Mouse (Mus musculus): Measurements from ENCODE around the gene Capn5. TPM values are rescaled to one million over a fixed set of nuclear protein-coding genes. Genes with fewer than 3 reads are reported as not detected.

Gene Capn5
- 12.3 and 12.7 TPM in 2 replicates for polyA plus RNA-seq (2016; fragmentation: Nextera tagmentation; extraction: Ambion mirVana)

DNA sequence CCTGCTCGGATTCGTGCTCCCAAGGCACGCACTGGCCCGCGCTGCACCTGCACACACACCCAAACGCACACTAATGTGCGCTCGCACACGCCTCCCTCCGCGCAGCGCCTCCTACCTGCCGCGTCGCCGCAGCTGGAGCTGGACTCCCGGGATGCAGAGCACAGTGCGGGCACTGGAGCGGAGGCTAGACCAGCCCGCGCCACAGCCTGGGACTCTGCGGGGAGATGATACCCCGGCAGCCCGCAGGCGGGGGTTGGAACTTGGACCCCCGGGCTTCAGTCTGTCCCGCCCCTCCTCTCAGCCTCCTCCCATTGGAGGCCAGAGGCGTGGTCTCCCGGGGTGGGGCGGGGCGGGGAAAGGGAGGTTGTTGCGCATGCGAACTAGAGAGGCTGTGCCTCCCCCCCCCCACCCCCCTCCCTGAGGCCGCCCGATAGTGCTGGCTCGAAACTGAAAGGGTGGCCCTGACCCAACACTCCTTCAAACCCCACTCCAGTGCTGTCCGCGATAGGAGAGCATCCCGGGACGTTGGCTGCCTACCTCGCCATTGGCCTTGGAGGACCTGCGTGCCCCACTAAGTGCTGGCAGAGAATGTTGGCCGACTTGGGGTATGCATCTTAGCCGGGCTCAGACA, at the start of gene Capn5:
Gene Capn5, minus strand, starts transcription at position 346 of the 631 bp plus-strand sequence.
- Histone ChIP-seq H3K4me3 (peak within 1 kb of the TSS; percentile 77), H3K27me3 (peaks cover 37% of the 10 kb centered on the region), H3K27ac (no peak within 1 kb of the TSS), H3K36me3 (no peaks in the 10 kb centered on the region), H3K4me2 (replicated peaks) (peak within 1 kb of the TSS; percentile 77), H3K9me3 (replicated peaks) (no peaks in the 10 kb centered on the region), H3K4me1 (peaks cover 24% of the 10 kb centered on the region), H3K9ac (peak within 1 kb of the TSS; percentile 69)
- WGBS: 1% methylated on average over 43 of the region's 44 CpGs
- ATAC-seq (ENCODE audit: low FRiP score): peak; percentile 85

DNA sequence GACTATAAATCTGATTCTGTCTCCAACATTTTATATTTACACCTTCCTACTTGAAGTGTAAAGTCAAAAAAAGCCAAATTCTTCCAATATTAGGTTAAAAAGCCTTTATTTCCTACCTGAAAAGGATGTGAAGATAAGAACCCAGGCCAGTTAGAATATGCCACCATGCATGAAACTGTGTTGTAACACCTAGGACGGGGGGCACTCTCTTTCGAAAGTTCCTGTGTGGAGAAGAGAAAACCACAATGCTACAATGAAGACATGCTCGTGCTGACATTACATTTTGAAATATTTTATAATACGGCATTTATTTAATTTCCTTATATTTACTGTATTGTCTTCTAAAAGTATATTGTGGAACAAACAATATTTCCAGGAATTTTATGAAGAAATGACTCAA, 45.7 kb upstream of the Capn5 start:
- no peak overlapping the region for H3K4me3 ChIP-seq
- H3K9me3 ChIP-seq (replicated peaks): no peaks in the 10 kb centered on the region
- H3K9ac ChIP-seq: no peak overlapping the region
- no peaks in the 10 kb centered on the region for H3K36me3 ChIP-seq
- H3K27ac ChIP-seq: no peak overlapping the region
- ATAC-seq (ENCODE audit: low FRiP score): no peak
- 89% methylated on average over 4 of the region's 4 CpGs for WGBS
- no peaks in the 10 kb centered on the region for H3K4me1 ChIP-seq
- no peaks in the 10 kb centered on the region for H3K27me3 ChIP-seq
- no peak overlapping the region for H3K4me2 ChIP-seq (replicated peaks)

DNA sequence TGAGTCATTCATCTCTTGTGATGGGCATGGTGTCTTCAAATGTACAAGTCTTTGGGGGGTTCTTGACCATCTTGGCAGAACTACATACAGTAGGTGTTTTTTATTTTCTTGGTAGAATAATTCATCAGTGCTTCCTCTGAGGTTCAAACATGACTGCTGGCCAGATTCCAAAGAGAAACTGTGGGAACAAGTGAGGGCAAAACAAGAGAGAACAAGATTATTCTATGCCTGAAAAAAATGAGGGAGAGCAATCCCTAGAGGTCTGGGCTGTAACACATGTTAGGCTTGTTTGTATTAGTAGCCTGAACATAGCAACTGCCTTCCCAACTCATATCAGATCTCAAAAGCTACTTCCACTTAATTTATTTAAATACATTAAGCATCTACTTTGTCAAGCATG, 38.6 kb upstream of the Capn5 start:
- no peaks in the 10 kb centered on the region for H3K9me3 ChIP-seq (replicated peaks)
- H3K4me1 ChIP-seq: no peaks in the 10 kb centered on the region
- ATAC-seq (ENCODE audit: low FRiP score): no peak
- no peak overlapping the region for H3K4me3 ChIP-seq
- H3K36me3 ChIP-seq: no peaks in the 10 kb centered on the region
- no peak overlapping the region for H3K27ac ChIP-seq
- H3K27me3 ChIP-seq: no peaks in the 10 kb centered on the region
- H3K9ac ChIP-seq: no peak overlapping the region
- H3K4me2 ChIP-seq (replicated peaks): no peak overlapping the region

DNA sequence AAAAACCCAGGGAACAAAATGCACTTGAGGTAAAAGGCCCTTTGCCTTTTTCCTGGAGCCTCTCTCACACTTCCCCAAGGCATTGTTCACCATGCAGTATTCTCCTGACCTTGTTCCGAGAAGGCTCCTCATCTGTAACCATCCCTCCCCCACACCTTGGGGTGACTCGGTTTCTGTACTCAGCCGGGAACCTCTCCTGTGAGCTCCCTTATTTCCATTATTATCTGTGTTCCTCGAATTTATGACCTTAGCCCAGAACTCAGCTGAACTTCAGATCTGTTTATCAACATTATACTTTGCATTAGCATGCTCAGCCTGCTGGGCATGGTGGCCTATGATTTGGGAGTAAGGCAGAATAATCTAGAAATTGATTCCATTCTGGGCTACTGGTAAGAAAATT, 24.9 kb upstream of the Capn5 start:
- no peaks in the 10 kb centered on the region for H3K4me1 ChIP-seq
- no peaks in the 10 kb centered on the region for H3K36me3 ChIP-seq
- H3K27me3 ChIP-seq: no peaks in the 10 kb centered on the region; the same call in 1 of the 2 replicates
- no peak overlapping the region for H3K27ac ChIP-seq
- H3K4me2 ChIP-seq (replicated peaks): no peak overlapping the region
- H3K9me3 ChIP-seq (replicated peaks): no peaks in the 10 kb centered on the region
- 77% methylated on average over 4 of the region's 4 CpGs for WGBS
- no peak overlapping the region for H3K9ac ChIP-seq
- H3K4me3 ChIP-seq: no peak overlapping the region
- ATAC-seq (ENCODE audit: low FRiP score): no peak

DNA sequence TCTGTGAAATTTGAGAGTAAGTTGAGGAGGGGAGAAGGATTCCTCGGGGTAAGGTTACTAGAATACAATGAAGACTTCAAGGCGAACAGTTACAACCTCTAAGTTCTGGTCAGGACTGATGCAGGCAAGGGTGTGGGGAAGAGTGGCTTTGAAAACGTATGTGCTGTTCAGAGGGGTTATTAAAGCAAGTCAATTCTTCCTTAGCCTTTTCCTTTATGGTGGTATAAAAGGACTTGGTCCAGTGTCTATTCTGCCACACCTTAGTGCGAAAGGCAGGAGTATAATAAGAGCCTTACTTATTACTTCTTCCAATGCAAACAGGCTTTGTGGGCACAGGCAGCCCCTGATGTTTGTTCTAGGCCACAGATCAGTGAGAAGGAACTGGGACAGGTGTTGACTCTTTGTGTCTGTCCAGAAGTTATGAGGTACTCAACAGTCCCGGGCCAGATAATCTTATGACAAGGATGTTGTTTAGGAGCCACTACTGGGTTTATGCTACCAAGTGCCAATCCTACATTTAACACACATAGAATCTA, 23.5 kb upstream of the Capn5 start:
- Histone ChIP-seq H3K9ac (no peak overlapping the region), H3K4me3 (no peak overlapping the region), H3K4me1 (no peaks in the 10 kb centered on the region), H3K4me2 (replicated peaks) (no peak overlapping the region), H3K27ac (no peak overlapping the region), H3K36me3 (no peaks in the 10 kb centered on the region), H3K27me3 (peaks cover 6% of the 10 kb centered on the region), H3K9me3 (replicated peaks) (no peaks in the 10 kb centered on the region)
- WGBS: 82% methylated on average over 5 of the region's 5 CpGs
- ATAC-seq (ENCODE audit: low FRiP score): no peak

DNA sequence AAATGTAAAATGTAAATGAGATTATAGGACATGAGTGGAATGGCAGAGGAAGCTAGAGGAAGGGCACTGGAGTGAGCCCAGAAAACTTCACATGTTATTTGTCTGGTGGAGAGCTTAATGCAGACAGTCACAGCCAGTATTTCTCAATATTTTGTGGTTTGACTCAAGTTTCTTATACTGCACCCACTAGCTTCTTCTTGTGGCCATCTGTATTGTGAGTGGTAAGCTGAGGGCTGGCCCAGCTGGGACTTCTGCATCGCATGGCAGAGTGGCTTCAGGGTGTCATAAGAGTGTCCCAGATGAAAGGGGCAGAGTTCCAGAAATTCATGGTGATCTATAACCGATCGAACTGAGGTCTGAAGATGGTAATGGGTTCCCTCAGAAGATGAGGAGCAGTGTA, 22.3 kb upstream of the Capn5 start:
- Histone ChIP-seq H3K4me2 (replicated peaks) (no peak overlapping the region), H3K36me3 (no peaks in the 10 kb centered on the region), H3K4me3 (no peak overlapping the region), H3K27ac (no peak overlapping the region), H3K4me1 (no peaks in the 10 kb centered on the region), H3K27me3 (peaks cover 17% of the 10 kb centered on the region), H3K9me3 (replicated peaks) (no peaks in the 10 kb centered on the region), H3K9ac (no peak overlapping the region)
- WGBS: 89% methylated on average over 3 of the region's 3 CpGs
- ATAC-seq (ENCODE audit: low FRiP score): no peak

DNA sequence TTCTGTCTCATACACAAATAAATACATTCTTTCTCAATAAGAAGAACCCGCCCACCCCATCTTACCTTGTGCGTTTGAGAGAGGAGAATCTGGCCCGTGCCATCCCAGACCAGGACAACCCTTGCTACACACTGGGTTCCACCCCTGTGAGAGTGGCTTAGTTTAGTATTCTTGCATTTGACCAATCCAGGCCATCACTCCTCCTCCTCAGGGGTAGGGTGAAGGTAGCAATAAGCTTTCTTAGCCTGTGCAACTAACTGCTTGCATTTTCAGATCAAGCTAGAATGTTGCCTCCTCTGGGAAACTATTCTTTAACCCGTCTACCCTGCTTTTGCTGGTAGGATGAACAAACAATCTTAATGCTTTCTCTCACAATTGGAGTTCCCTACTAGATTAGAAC, 21.3 kb upstream of the Capn5 start, which contains the start of gene B3gnt6:
Gene B3gnt6, minus strand, starts transcription at position 101 of the 400 bp plus-strand sequence.
- Histone ChIP-seq H3K9ac (no peak within 1 kb of the TSS), H3K4me1 (peaks cover 2% of the 10 kb centered on the region), H3K27me3 (peaks cover 28% of the 10 kb centered on the region), H3K36me3 (no peaks in the 10 kb centered on the region), H3K9me3 (replicated peaks) (no peaks in the 10 kb centered on the region), H3K4me2 (replicated peaks) (no peak within 1 kb of the TSS), H3K27ac (no peak within 1 kb of the TSS), H3K4me3 (no peak within 1 kb of the TSS)
- ATAC-seq (ENCODE audit: low FRiP score): no peak
- WGBS: 89% methylated on average over 4 of the region's 4 CpGs

DNA sequence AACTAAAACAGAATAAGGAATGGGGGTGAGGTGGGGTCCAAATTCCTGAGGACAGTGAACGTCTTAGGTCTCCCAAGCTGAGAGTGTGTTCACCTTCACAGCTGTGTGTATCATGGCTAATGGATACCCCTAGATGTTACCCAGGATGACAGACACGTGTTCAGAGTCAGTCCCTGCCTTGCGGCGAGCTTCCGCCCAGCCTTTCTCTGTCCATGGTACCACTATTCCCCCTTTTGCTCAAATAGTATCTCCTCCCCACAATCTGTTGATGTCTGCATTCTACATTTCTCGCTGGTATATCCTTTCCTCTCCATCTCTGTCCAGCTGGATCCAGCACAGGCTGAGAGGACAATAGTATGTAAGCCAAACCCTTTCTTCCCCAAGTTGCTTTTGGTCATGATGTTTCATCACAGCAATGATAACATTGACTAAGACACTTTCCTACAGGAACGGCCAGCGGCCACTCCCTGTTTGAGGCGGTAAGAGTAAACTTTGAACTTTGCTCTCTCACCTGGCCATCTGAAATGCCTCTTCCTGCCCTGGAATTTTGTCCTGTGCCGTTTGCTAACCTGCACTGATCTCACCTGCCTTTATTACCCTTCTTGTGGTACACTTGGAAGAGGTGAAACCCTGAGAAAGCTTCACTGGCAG, 17.2 kb upstream of the Capn5 start:
- no peaks in the 10 kb centered on the region for H3K36me3 ChIP-seq
- peaks cover 62% of the 10 kb centered on the region for H3K27me3 ChIP-seq
- no peaks in the 10 kb centered on the region for H3K9me3 ChIP-seq (replicated peaks)
- no peak for ATAC-seq (ENCODE audit: low FRiP score)
- H3K4me1 ChIP-seq: peaks cover 16% of the 10 kb centered on the region
- H3K27ac ChIP-seq: no peak overlapping the region
- H3K4me2 ChIP-seq (replicated peaks): no peak overlapping the region
- no peak overlapping the region for H3K4me3 ChIP-seq
- H3K9ac ChIP-seq: no peak overlapping the region
- WGBS: 44% methylated on average over 10 of the region's 10 CpGs

DNA sequence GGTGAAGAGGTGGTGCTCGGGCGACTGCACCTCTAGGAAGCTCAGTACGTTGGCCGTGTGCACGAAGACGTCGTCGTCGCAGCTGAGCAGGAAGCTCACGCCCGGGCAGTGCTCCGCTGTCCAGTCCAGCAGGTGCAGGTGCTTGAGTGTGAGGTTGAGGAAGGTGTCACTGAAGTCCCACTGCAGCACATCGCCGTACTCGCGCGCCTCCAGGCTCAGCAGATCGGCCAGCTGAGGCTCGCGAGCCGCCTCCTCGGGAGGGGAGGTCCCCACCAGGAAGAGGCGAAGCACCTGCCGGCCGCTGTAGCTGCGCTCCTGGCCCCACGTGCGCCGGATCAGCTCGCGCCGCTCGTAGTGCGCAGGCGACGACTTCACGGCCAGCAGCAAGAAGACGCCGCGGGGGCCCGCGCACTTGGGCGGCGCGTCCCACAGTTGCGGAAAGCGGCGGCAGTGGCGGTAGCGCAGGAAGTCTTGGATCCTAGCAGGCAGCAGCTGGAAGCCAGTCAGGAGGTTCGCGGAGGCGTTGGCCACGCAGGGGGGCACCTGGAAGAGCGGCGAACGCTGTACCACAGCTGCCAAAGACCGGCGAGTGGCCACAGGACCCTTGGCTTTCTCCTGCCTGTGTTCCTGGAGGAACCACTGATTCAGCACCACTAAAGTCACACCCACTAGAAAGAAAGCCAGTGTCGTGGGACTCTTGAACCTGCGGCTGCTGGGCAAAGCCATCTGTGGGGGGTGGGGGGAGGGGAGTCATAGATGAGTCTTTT, 16.1 kb upstream of the Capn5 start:
- peak overlapping the region; percentile 41 for H3K9ac ChIP-seq
- H3K4me1 ChIP-seq: peaks cover 16% of the 10 kb centered on the region
- peak overlapping the region; percentile 89 for H3K4me2 ChIP-seq (replicated peaks)
- H3K4me3 ChIP-seq: peak overlapping the region; percentile 46
- H3K27me3 ChIP-seq: peaks cover 71% of the 10 kb centered on the region
- H3K9me3 ChIP-seq (replicated peaks): no peaks in the 10 kb centered on the region
- H3K36me3 ChIP-seq: no peaks in the 10 kb centered on the region
- WGBS: 2% methylated on average over 61 of the region's 61 CpGs
- ATAC-seq (ENCODE audit: low FRiP score): peak; percentile 64
- no peak overlapping the region for H3K27ac ChIP-seq

DNA sequence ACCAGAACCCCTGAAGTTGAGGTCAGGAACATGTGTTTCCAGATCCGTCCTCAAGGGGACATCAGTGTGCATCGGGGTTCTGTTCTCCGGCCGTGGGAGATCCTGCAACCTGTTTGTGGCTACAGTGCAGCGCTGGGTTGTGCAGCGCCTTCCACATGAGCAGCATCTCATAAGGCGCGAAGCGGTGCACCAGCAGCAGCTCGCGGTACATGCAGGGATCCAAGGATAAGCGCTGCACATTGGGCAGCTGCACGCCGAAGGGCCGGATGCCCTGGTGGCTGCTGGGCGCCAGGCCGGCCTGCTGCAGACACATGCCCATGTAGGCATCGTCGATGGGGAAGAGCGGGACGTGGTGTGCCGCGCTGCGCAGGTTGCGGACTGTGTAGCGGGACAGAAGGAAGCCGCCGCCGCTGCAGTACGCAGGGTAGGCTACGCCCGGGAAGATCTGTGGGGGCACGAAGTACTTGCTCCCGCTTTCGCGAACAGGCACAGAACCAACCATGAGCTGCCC, 15.5 kb upstream of the Capn5 start:
- H3K4me1 ChIP-seq: peaks cover 16% of the 10 kb centered on the region
- H3K27ac ChIP-seq: no peak overlapping the region
- WGBS: 5% methylated on average over 36 of the region's 36 CpGs
- H3K4me3 ChIP-seq: peak overlapping the region; percentile 46
- H3K27me3 ChIP-seq: peaks cover 77% of the 10 kb centered on the region
- no peaks in the 10 kb centered on the region for H3K9me3 ChIP-seq (replicated peaks)
- H3K9ac ChIP-seq: peak overlapping the region; percentile 41
- peak overlapping the region; percentile 89 for H3K4me2 ChIP-seq (replicated peaks)
- H3K36me3 ChIP-seq: no peaks in the 10 kb centered on the region
- ATAC-seq (ENCODE audit: low FRiP score): peak; percentile 51

DNA sequence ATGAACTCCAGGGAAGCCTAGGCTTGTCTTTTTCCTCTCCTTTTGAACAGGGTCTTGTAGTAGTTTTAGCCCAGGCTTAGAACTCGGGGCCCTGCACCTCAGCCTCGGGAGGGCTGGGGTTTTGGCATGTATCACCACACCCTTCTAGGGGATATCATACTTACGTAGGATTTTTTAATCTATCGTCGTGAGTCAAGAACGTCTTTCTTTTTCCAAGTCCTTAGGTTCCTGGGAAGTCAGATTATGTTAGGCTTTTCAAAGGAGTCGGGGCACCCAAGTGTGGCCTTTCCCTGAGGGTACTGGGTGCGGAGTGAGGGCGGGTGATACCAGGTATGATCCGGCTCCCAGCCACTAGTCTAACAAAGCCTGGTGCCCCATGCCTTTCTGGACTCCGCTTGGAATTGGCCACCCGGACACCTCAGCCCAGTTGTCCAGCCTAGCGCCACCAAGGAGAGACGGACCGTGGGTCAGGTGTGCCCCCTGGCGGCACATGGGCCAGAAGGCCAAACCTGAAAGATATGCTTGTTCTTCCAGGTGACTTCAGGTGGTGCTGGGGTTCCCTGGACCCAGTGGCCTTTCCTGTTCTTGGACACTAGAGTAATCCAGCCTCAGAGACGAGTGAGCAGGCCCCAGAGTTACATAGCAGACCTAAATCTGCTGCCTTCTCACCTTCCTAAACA, 13.6 kb upstream of the Capn5 start:
- no peak for ATAC-seq (ENCODE audit: low FRiP score)

DNA sequence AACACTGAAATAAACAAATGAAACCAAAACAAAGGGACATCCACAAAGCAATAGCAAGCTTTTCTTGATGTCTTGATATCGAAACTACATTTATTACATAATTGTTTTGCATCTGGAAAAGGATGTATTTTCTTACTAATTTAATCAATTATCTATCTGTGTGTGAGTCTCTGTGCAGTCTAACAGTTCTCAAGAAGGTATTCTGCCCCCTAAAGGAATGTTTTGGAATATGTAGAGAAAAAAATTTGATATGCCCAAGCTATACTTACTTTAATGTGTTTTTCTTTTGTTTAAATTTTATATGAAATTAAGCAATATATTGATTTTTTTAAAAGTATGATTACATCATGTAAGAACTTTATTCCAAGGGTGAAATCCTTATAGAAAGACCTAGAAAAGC, 12.5 kb upstream of the Capn5 start:
- peaks cover 29% of the 10 kb centered on the region for H3K4me1 ChIP-seq
- no peaks in the 10 kb centered on the region for H3K36me3 ChIP-seq
- peaks cover 61% of the 10 kb centered on the region for H3K27me3 ChIP-seq
- H3K4me2 ChIP-seq (replicated peaks): no peak overlapping the region
- no peak overlapping the region for H3K4me3 ChIP-seq
- H3K9me3 ChIP-seq (replicated peaks): no peaks in the 10 kb centered on the region
- no peak overlapping the region for H3K9ac ChIP-seq
- H3K27ac ChIP-seq: no peak overlapping the region
- WGBS: 79% methylated on average over 1 of the region's 1 CpGs
- no peak for ATAC-seq (ENCODE audit: low FRiP score)

More for the DNA sequence above, 13.6 kb upstream of the Capn5 start:
- Histone ChIP-seq H3K9me3 (replicated peaks) (no peaks in the 10 kb centered on the region), H3K9ac (no peak overlapping the region), H3K36me3 (no peaks in the 10 kb centered on the region), H3K4me3 (no peak overlapping the region), H3K4me1 (peaks cover 21% of the 10 kb centered on the region), H3K27me3 (peaks cover 72% of the 10 kb centered on the region), H3K4me2 (replicated peaks) (no peak overlapping the region), H3K27ac (no peak overlapping the region)
- 65% methylated on average over 17 of the region's 17 CpGs for WGBS

All from hindbrain, embryonic 12.5 days (tissue).